Mouse (Mus musculus) ES-E14 (cell line): Measurements from ENCODE around the gene Ppm1m. TPM values are rescaled to one million over a fixed set of nuclear protein-coding genes. Genes with fewer than 3 reads are reported as not detected.

ENCODE experiments used
- DNase-seq: peaks from one replicate; pipeline ENCODE4 v3.0.0-alpha.2; 2013; ENCODE audit warnings: low read depth, low spot score
- H3K27ac ChIP-seq: 2 replicates; pipeline ENCODE4 v1.5.1; 2012; ENCODE audit warnings: low read depth, mild to moderate bottlenecking, low read length, moderate library complexity, mixed read lengths; ENCODE audit not compliant: poor library complexity, insufficient read depth, severe bottlenecking
- H3K36me3 ChIP-seq: 2 replicates; pipeline ENCODE4 v1.6.1; 2012; ENCODE audit warnings: mild to moderate bottlenecking, low read length, moderate library complexity, mixed read lengths; ENCODE audit not compliant: control insufficient read depth, poor library complexity, insufficient read depth, severe bottlenecking
- H3K4me1 ChIP-seq, 2 experiments: fragments of 150-350 bp in 1 of 2; sonication (generic) in 1 of 2; 2 replicates each; pipeline ENCODE4 v1.6.1; 2012; ENCODE audit warnings: low read length in 2 of 2, mild to moderate bottlenecking in 1 of 2, mixed read lengths in 1 of 2; ENCODE audit not compliant: control insufficient read depth in 2 of 2, insufficient read depth in 2 of 2, poor library complexity in 1 of 2
- H3K4me3 ChIP-seq, 2 experiments: fragments of 150-350 bp in 1 of 2; sonication (generic) in 1 of 2; 2 replicates each; pipeline ENCODE4 v1.5.1; 2012; ENCODE audit warnings: low read length in 2 of 2, low read depth in 1 of 2, mild to moderate bottlenecking in 1 of 2, mixed read lengths in 1 of 2; ENCODE audit not compliant: insufficient read depth in 1 of 2, poor library complexity in 1 of 2, severe bottlenecking in 1 of 2
- H3K9ac ChIP-seq: 2 replicates; pipeline ENCODE4 v1.6.1; 2012; ENCODE audit warnings: low read depth, mild to moderate bottlenecking, low read length, mixed read lengths; ENCODE audit not compliant: poor library complexity, insufficient read depth, severe bottlenecking
- H3K9me3 ChIP-seq: fragments of 150-350 bp; sonication (generic); 2 replicates; pipeline ENCODE4 v1.6.1; 2012; ENCODE audit warnings: low read depth, mild to moderate bottlenecking, low read length; ENCODE audit not compliant: control insufficient read depth, insufficient read depth
- CHD2 ChIP-seq: IDR thresholded peaks from 2 replicates; pipeline ENCODE4 v1.6.1; 2014; ENCODE audit warnings: mild to moderate bottlenecking, low read depth, low read length, inconsistent platforms
- HCFC1 ChIP-seq: IDR thresholded peaks from 2 replicates; pipeline ENCODE4 v1.6.1; 2012; ENCODE audit warnings: low read length, inconsistent platforms, borderline replicate concordance; ENCODE audit not compliant: insufficient read depth
- MAFK ChIP-seq: IDR thresholded peaks from 2 replicates; pipeline ENCODE4 v1.6.1; 2014; ENCODE audit warnings: mild to moderate bottlenecking, low read depth, low read length, inconsistent platforms; ENCODE audit not compliant: insufficient read depth
- ZC3H11A ChIP-seq: IDR thresholded peaks from 2 replicates; pipeline ENCODE4 v1.6.1; 2012; ENCODE audit warnings: low read depth, mild to moderate bottlenecking, inconsistent platforms, low read length, borderline replicate concordance
- ZNF384 ChIP-seq: IDR thresholded peaks from 2 replicates; pipeline ENCODE4 v1.6.1; 2012; ENCODE audit warnings: low read depth, low read length, inconsistent platforms
- in situ Hi-C, 2 experiments: fragments of 600-800 bp; cut with MboI; formaldehyde crosslinking; loops; one replicate each; pipeline ENCODE4 v1.15.1; 2025; ENCODE audit warnings: low sequenced_read_pairs in 2 of 2, inconsistent platforms in 1 of 2; ENCODE audit not compliant: unreplicated experiment in 2 of 2
- total RNA-seq: library from RNA; depleted of rRNA; stranded (reverse); fragments of 300-350 nt; gene quantifications from 2 replicates; pipeline ENCODE4 v1.2.3, GENCODE M21; 2012

Gene Ppm1m
- total RNA-seq, 1 experiment, result 40.6 TPM

DNA sequence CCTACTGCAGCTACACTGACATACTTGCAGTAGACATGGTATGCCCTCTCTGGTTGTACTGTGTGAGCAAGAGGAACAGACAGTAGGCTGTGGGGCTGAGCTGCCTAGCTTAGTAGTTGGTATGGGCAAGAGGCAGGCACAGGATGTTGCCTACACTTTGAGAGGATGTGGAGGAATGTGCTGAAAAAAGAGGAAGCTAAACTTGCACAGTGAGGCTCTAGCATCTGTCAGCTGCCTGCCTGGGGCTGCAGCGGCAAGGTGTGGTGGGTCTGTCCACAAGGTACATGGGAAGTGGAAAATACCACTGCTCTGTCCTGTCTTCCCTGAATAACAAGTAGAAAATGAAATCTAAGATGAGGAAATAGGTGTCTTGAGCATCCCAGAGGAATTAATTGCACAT lies 6.5 kb downstream of the Ppm1m start:
- TF ChIP-seq HCFC1, result no peak
- TF ChIP-seq MAFK, result no peak
- no peak for TF ChIP-seq ZNF384
- TF ChIP-seq CHD2, result no peak
- no peak for TF ChIP-seq ZC3H11A
- Histone ChIP-seq H3K4me1 (peaks cover 0 to 3% of the 10 kb centered on the region in 2 experiments; a peak in 1 of 4 replicates), H3K9me3 (no peaks in the 10 kb centered on the region), H3K36me3 (peaks cover 61% of the 10 kb centered on the region), H3K9ac (no peak overlapping the region), H3K27ac (no peak overlapping the region), H3K4me3 (no peak overlapping the region)
- no peak for DNase-seq
- in situ Hi-C loops, result no loop called here

GRCm38 (mm10) chr9:106192024-106192423 lies 7.5 kb downstream of the Ppm1m start:
- in situ Hi-C loops, result no loop called here
- TF ChIP-seq MAFK, result no peak
- no peak for TF ChIP-seq ZNF384
- TF ChIP-seq HCFC1, result no peak
- TF ChIP-seq ZC3H11A, result no peak
- TF ChIP-seq CHD2, result no peak
- H3K36me3 ChIP-seq, result peaks cover 60% of the 10 kb centered on the region

DNA sequence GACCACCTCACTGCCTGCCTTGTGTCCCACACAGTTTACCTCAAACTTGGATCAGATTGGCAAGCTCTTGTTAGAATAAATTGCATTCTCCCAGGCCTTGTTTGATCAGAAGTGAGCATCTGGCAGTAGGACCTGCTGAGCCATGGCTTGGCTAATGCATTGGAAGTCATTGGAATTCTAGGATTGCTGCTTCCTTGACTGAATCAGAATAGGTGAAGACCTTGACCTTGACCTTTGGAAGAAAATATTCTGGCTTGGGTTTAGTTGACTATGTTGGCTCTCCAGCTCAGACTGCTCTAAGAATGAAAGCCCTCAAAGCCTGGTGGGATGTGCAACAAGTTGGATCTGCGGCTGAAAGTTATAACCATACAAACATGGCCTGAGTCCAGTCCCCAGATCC lies 8.2 kb downstream of the Ppm1m start:
- in situ Hi-C loops, result no loop called here
- no peaks in the 10 kb centered on the region; a peak in 1 of 4 replicates for H3K4me1 ChIP-seq
- no peak overlapping the region for H3K27ac ChIP-seq
- no peaks in the 10 kb centered on the region for H3K9me3 ChIP-seq
- TF ChIP-seq ZC3H11A (no peak), ZNF384 (no peak)
- peaks cover 60% of the 10 kb centered on the region for H3K36me3 ChIP-seq
- H3K4me3 ChIP-seq, result no peak overlapping the region
- DNase-seq, result no peak
- no peak overlapping the region for H3K9ac ChIP-seq

More at GRCm38 (mm10) chr9:106192024-106192423, 7.5 kb downstream of the Ppm1m start:
- no peak overlapping the region for H3K9ac ChIP-seq
- H3K9me3 ChIP-seq, result no peaks in the 10 kb centered on the region
- H3K4me3 ChIP-seq, result no peak overlapping the region
- no peak for DNase-seq
- H3K27ac ChIP-seq, result 0 out of 2 replicates have a peak overlapping the region, but pooled peaks have one; percentile 6
- H3K4me1 ChIP-seq, result no peaks in the 10 kb centered on the region; a peak in 1 of 4 replicates

GRCm38 (mm10) chr9:106183996-106184395 lies 15.6 kb downstream of the Ppm1m start:
- H3K27ac ChIP-seq, result no peak overlapping the region
- in situ Hi-C loops, result no loop called here
- no peaks in the 10 kb centered on the region for H3K9me3 ChIP-seq
- TF ChIP-seq ZNF384 (no peak), MAFK (no peak), HCFC1 (no peak), ZC3H11A (no peak), CHD2 (no peak)
- peaks cover 56% of the 10 kb centered on the region for H3K36me3 ChIP-seq
- peaks cover 0 to 3% of the 10 kb centered on the region in 2 experiments; a peak in 2 of 4 replicates for H3K4me1 ChIP-seq
- DNase-seq, result no peak
- H3K9ac ChIP-seq, result no peak overlapping the region
- H3K4me3 ChIP-seq, result no peak overlapping the region

GRCm38 (mm10) chr9:106182146-106182545 lies 17.4 kb downstream of the Ppm1m start:
- no peak for TF ChIP-seq MAFK
- TF ChIP-seq ZC3H11A, result no peak
- no peak for TF ChIP-seq ZNF384
- no peak for TF ChIP-seq CHD2
- no peak for TF ChIP-seq HCFC1
- H3K4me1 ChIP-seq, result peaks cover 6 to 7% of the 10 kb centered on the region in 2 experiments; a peak in 3 of 4 replicates
- no peaks in the 10 kb centered on the region for H3K9me3 ChIP-seq
- in situ Hi-C loops, result no loop called here
- DNase-seq, result no peak
- H3K36me3 ChIP-seq, result peaks cover 55% of the 10 kb centered on the region
- H3K27ac ChIP-seq, result no peak overlapping the region
- H3K9ac ChIP-seq, result no peak overlapping the region
- H3K4me3 ChIP-seq, result no peak overlapping the region
